ENCODE assay signal across 28 mouse cellular contexts in the genomic region with DNA sequence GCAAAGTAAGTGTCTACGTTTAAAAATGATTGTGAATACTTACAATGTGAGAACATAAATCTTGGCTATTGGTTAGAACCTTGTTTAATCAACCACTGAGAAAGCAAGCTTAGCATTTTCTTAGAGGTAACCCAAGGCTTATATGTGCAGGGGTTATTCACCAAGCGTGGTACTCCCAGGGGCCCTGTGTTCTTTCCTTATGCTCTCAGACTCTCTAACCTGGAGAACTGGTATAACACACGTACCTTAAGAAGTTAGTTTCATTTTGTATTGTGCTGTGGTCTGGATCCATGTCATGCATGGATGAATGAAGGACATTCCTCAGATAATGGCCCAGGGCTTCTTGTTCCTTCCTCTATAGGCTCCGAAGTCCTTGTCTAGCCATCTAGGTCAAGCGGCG.
"Had no signal": no experiment of that assay in that cellular context is flagged by ENCODE, and none has a peak within 500 bp of the region (broad histone marks: within the 10 kb centered on the region; RNA-seq: fewer than 3 reads in every experiment).

No protein-coding gene starts in this region.

- H3K4me2 ChIP-seq: heart, embryonic 11.5 days; heart, embryonic 13.5 days; heart, embryonic 15.5 days; hindbrain, embryonic 12.5 days; hindbrain, embryonic 14.5 days; intestine, embryonic 15.5 days; limb, embryonic 12.5 days; liver, embryonic 11.5 days; liver, embryonic 13.5 days; liver, embryonic 15.5 days had no signal

- DNase-seq: gastrocnemius, adult 2 months; gastrocnemius, postnatal 10 days; gastrocnemius, postnatal 25 days; heart, adult 2 months; heart, postnatal 14 days; heart, postnatal 36 days; kidney, adult 2 months; kidney, adult 9 months; kidney, postnatal 25 days; liver; liver, embryonic 13.5 days; liver, postnatal 0 days had no signal

- H3K4me1 ChIP-seq: heart, embryonic 13.5 days; heart, embryonic 15.5 days; hindbrain, embryonic 10.5 days; hindbrain, embryonic 12.5 days; intestine, embryonic 15.5 days; limb, embryonic 10.5 days; limb, embryonic 12.5 days had no signal

- H3K9ac ChIP-seq: heart, embryonic 13.5 days; heart, embryonic 15.5 days; hindbrain, embryonic 12.5 days; hindbrain, embryonic 14.5 days; intestine, embryonic 15.5 days; limb, embryonic 12.5 days; liver, embryonic 13.5 days; liver, embryonic 15.5 days; liver, postnatal 0 days had no signal

- H3K27ac ChIP-seq: gastrocnemius, adult 2 months; heart, adult 2 months; heart, embryonic 13.5 days; heart, embryonic 15.5 days; hindbrain, embryonic 10.5 days; hindbrain, embryonic 12.5 days; hindbrain, embryonic 14.5 days; intestine, embryonic 15.5 days; layer of hippocampus, adult 2 months; left cerebral cortex, adult 2 months; limb, embryonic 10.5 days; limb, embryonic 12.5 days; liver, embryonic 13.5 days; liver, embryonic 15.5 days had no signal

- ATAC-seq: hindbrain, embryonic 16.5 days; inflammation-experienced regulatory T-cells, adult 6 months; intestine, embryonic 15.5 days; intestine, postnatal 0 days; liver, postnatal 0 days had no signal

- H3K9me3 ChIP-seq: heart, embryonic 13.5 days; heart, embryonic 15.5 days; hindbrain, embryonic 10.5 days; hindbrain, embryonic 12.5 days; intestine, embryonic 15.5 days; limb, embryonic 10.5 days; limb, embryonic 12.5 days; liver, embryonic 13.5 days; liver, embryonic 15.5 days had no signal

- H3K27me3 ChIP-seq: heart, embryonic 13.5 days; heart, embryonic 15.5 days; hindbrain, embryonic 12.5 days; intestine, embryonic 15.5 days; limb, embryonic 12.5 days; liver, embryonic 13.5 days; liver, embryonic 15.5 days had no signal

- H3K4me3 ChIP-seq: gastrocnemius, adult 2 months; heart, adult 2 months; heart, embryonic 13.5 days; heart, embryonic 15.5 days; hindbrain, embryonic 10.5 days; hindbrain, embryonic 12.5 days; intestine, embryonic 15.5 days; layer of hippocampus, adult 2 months; left cerebral cortex, adult 2 months; limb, embryonic 10.5 days; limb, embryonic 12.5 days; liver, embryonic 13.5 days; liver, embryonic 15.5 days had no signal

- H3K36me3 ChIP-seq: heart, embryonic 13.5 days; heart, embryonic 15.5 days; hindbrain, embryonic 10.5 days; hindbrain, embryonic 12.5 days; intestine, embryonic 15.5 days; limb, embryonic 10.5 days; limb, embryonic 12.5 days; liver, embryonic 13.5 days; liver, embryonic 15.5 days had no signal
